Mouse (Mus musculus) 3T3-L1 (cell line): Measurements from ENCODE around the gene Tnik.
A peak's percentile ranks its signal among the peaks of the same experiment; 100 is the strongest.

Source experiments
- DNase-seq: peaks from one replicate; pipeline ENCODE4 v3.0.0-alpha.2; 2015; ENCODE audit warnings: low read depth, low spot score

The Tnik gene

GRCm38 (mm10) chr3:28467871-28468285, 204.9 kb downstream of the Tnik start:
- peak; percentile 74 for DNase-seq

GRCm38 (mm10) chr3:28473439-28473838, 210.4 kb downstream of the Tnik start:
- DNase-seq: no peak

- DNase-seq: no peak
These were observed 214.4 kb downstream of the Tnik start for GRCm38 (mm10) chr3:28477373-28477772.

GRCm38 (mm10) chr3:28485716-28486115, 222.7 kb downstream of the Tnik start:
- DNase-seq: peak; percentile 87

GRCm38 (mm10) chr3:28487418-28487817, 224.4 kb downstream of the Tnik start:
- no peak for DNase-seq

GRCm38 (mm10) chr3:28491085-28492041, 228.3 kb downstream of the Tnik start:
- DNase-seq: no peak

GRCm38 (mm10) chr3:28496806-28497502, 233.9 kb downstream of the Tnik start:
- DNase-seq: no peak

GRCm38 (mm10) chr3:28497503-28497857, 234.5 kb downstream of the Tnik start:
- DNase-seq: no peak

- DNase-seq: no peak
These were observed 239.7 kb downstream of the Tnik start for GRCm38 (mm10) chr3:28502697-28503096.

GRCm38 (mm10) chr3:28509337-28509935, 246.4 kb downstream of the Tnik start:
- DNase-seq: no peak

- peak; percentile 92 for DNase-seq
These were observed 260.0 kb downstream of the Tnik start for GRCm38 (mm10) chr3:28523004-28523482.

GRCm38 (mm10) chr3:28523541-28524165, 260.6 kb downstream of the Tnik start:
- DNase-seq: peak; percentile 43

- no peak for DNase-seq
These were observed 261.5 kb downstream of the Tnik start for GRCm38 (mm10) chr3:28524562-28524961.

- no peak for DNase-seq
These were observed 263.7 kb downstream of the Tnik start for GRCm38 (mm10) chr3:28526671-28527070.

GRCm38 (mm10) chr3:28527231-28527630, 264.2 kb downstream of the Tnik start:
- no peak for DNase-seq

- DNase-seq: no peak
These were observed 266.5 kb downstream of the Tnik start for GRCm38 (mm10) chr3:28529548-28529947.

GRCm38 (mm10) chr3:28531294-28531956, 268.4 kb downstream of the Tnik start:
- DNase-seq: no peak

- no peak for DNase-seq
These were observed 269.7 kb downstream of the Tnik start for GRCm38 (mm10) chr3:28532666-28533065.

GRCm38 (mm10) chr3:28540121-28540520, 277.1 kb downstream of the Tnik start:
- no peak for DNase-seq

- no peak for DNase-seq
These were observed 279.9 kb downstream of the Tnik start for GRCm38 (mm10) chr3:28542941-28543340.

GRCm38 (mm10) chr3:28543380-28543984, 280.5 kb downstream of the Tnik start:
- peak; percentile 68 for DNase-seq
